Mouse (Mus musculus) erythroblast, embryonic 14.5 days (primary cell): ENCODE results near the gene Pip4k2b. TPM values are rescaled to one million over a fixed set of nuclear protein-coding genes. Genes with fewer than 3 reads are reported as not detected.

Experiments
- H3K27me3 ChIP-seq: 2 replicates; pipeline ENCODE4 v1.6.1; 2012; ENCODE audit warnings: inconsistent platforms; ENCODE audit not compliant: control insufficient read depth
- H3K36me3 ChIP-seq: 2 replicates; pipeline ENCODE4 v1.6.1; 2012; ENCODE audit warnings: mild to moderate bottlenecking, inconsistent platforms; ENCODE audit not compliant: control insufficient read depth
- H3K4me1 ChIP-seq: 2 replicates; pipeline ENCODE4 v1.6.1; 2012; ENCODE audit warnings: inconsistent platforms; ENCODE audit not compliant: control insufficient read depth
- H3K4me3 ChIP-seq: replicated peaks from 2 replicates; pipeline ENCODE3; 2012; ENCODE audit warnings: moderate library complexity, mild to moderate bottlenecking, inconsistent platforms
- H3K9me3 ChIP-seq: 2 replicates; pipeline ENCODE4 v1.6.1; 2012; ENCODE audit warnings: low read length, inconsistent platforms, mixed read lengths; ENCODE audit not compliant: control insufficient read depth
- GATA1 ChIP-seq: IDR thresholded peaks from 2 replicates; pipeline ENCODE4 v1.6.1; 2012; ENCODE audit warnings: low read length, inconsistent platforms, mixed read lengths
- TAL1 ChIP-seq: IDR thresholded peaks from 3 replicates; pipeline ENCODE4 v1.6.1; 2012; ENCODE audit warnings: low read length, inconsistent platforms, mixed read lengths
- polyA plus RNA-seq: library from polyadenylated mRNA; stranded (reverse); fragments of >175 nt; gene quantifications from 2 replicates; pipeline ENCODE4 v1.2.3, GENCODE M21; 2012

Gene Pip4k2b
- polyA plus RNA-seq, 1 experiment: 0.17 TPM

DNA sequence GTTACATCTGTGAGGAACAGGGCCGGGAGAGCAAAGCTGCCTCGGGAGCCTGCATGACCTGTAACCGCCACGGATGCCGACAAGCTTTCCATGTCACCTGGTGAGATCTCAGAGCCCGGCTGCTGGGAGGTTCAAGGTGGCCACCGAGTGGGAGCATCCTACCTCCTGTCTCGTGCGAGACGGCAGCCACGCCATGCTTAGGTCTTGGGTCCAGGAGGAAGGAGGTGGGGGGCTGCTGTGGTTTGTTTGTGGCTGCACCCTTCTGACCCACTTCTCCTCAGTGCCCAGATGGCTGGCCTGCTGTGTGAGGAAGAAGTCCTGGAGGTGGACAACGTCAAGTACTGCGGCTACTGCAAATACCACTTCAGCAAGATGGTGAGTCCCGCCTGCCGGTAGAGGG lies 77.7 kb downstream of the Pip4k2b start:
- peaks cover 3% of the 10 kb centered on the region; the same call in 1 of the 2 replicates for H3K4me1 ChIP-seq
- TF ChIP-seq TAL1: no peak
- TF ChIP-seq GATA1: no peak
- peaks cover 61% of the 10 kb centered on the region for H3K27me3 ChIP-seq
- H3K9me3 ChIP-seq: peaks cover 4% of the 10 kb centered on the region; the same call in 1 of the 2 replicates
- no peak overlapping the region for H3K4me3 ChIP-seq
- peaks cover 3% of the 10 kb centered on the region; the same call in 1 of the 2 replicates for H3K36me3 ChIP-seq

DNA sequence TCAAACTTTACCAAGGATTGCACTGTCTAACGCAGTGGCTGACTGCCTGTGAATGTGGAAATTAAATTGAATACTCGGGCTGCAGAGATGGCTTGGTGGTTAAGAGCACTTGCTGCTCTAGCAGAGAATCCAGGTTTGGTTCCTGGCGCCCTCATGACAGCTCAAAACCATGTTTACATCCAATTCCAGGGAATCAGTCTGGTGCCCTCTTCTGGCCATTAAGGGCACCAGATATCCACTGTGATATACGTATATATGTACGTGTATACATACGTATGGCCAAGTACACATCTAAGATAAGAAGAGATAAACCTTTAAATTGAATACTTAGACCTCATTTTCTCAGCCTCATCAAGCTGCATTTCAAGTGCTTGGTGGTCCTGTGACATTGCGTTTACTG lies 78.3 kb downstream of the Pip4k2b start:
- Histone ChIP-seq H3K9me3 (peaks cover 7% of the 10 kb centered on the region; the same call in 1 of the 2 replicates), H3K4me3 (no peak overlapping the region), H3K27me3 (peaks cover 67% of the 10 kb centered on the region), H3K4me1 (peaks cover 3% of the 10 kb centered on the region; the same call in 1 of the 2 replicates), H3K36me3 (peaks cover 3% of the 10 kb centered on the region; the same call in 1 of the 2 replicates)
- TF ChIP-seq TAL1 (no peak), GATA1 (no peak)

DNA sequence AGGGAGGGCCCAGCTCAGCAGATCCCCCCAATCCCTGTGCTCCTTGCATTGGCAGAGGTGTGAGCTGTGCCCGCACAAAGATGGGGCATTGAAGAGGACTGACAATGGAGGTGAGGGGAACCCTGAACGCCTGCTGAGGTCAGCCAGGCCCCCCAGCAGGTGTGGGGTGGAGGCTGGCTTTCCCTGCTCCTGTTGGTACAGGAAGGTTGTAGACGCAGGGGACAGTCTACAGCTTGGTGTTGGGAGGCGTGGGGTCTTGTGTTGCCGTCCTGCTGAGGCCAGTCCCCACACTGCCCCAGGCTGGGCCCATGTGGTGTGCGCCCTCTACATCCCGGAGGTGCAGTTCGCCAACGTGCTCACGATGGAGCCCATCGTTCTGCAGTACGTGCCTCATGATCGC lies 79.1 kb downstream of the Pip4k2b start:
- Histone ChIP-seq H3K4me3 (no peak overlapping the region), H3K27me3 (peaks cover 75% of the 10 kb centered on the region), H3K9me3 (peaks cover 7% of the 10 kb centered on the region; the same call in 1 of the 2 replicates), H3K36me3 (peaks cover 3% of the 10 kb centered on the region; the same call in 1 of the 2 replicates), H3K4me1 (peaks cover 8% of the 10 kb centered on the region)
- TF ChIP-seq GATA1 (no peak), TAL1 (no peak)

Other genes with a start within 250 kb of the Pip4k2b start
- not detected in 2 replicates for gene 4933428G20Rik, start 244.4 kb downstream of the Pip4k2b start, polyA plus RNA-seq
- not detected in 2 replicates for gene Srcin1, start 168.5 kb downstream of the Pip4k2b start, polyA plus RNA-seq
- gene Epop, start 115.0 kb downstream of the Pip4k2b start, polyA plus RNA-seq: 0.13 and 0.18 TPM in 2 replicates
- gene Mllt6, start 81.3 kb downstream of the Pip4k2b start, polyA plus RNA-seq: 0.05 and 0.07 TPM in 2 replicates
- not detected in 2 replicates for gene Cisd3, start 58.9 kb downstream of the Pip4k2b start, polyA plus RNA-seq
- 0.10 and 0.35 TPM in 2 replicates for gene Pcgf2, start 44.2 kb downstream of the Pip4k2b start, polyA plus RNA-seq
- gene Psmb3, start 41.3 kb downstream of the Pip4k2b start, polyA plus RNA-seq: 2.3 and 8.3 TPM in 2 replicates
- gene Cwc25, start 21.9 kb upstream of the Pip4k2b start, polyA plus RNA-seq: 1.2 and 1.3 TPM in 2 replicates
- gene 1700001P01Rik, start 31.2 kb upstream of the Pip4k2b start, polyA plus RNA-seq: not detected in 2 replicates
- 22.6 and 32.2 TPM in 2 replicates for gene Rpl23, start 37.7 kb upstream of the Pip4k2b start, polyA plus RNA-seq
- gene Lasp1, start 54.3 kb upstream of the Pip4k2b start, polyA plus RNA-seq: 0.41 and 0.56 TPM in 2 replicates
- gene B230217C12Rik, start 96.1 kb upstream of the Pip4k2b start, polyA plus RNA-seq: not detected in 2 replicates
- gene Fbxo47, start 139.4 kb upstream of the Pip4k2b start, polyA plus RNA-seq: not detected in 2 replicates
- gene Plxdc1, start 241.7 kb upstream of the Pip4k2b start, polyA plus RNA-seq: 0.02 TPM in 2 replicates